Mouse (Mus musculus): ENCODE data around the gene Furin.

Gene Furin

GRCm38 (mm10) chr7:80427730-80428129 lies 22.5 kb upstream of the Furin start:
- no peak for ATAC-seq (ENCODE audit: low TSS enrichment)

GRCm38 (mm10) chr7:80426363-80426762 lies 21.1 kb upstream of the Furin start:
- no peak for ATAC-seq (ENCODE audit: low TSS enrichment)

- no peak for ATAC-seq (ENCODE audit: low TSS enrichment)
Measured at GRCm38 (mm10) chr7:80424722-80425121, 19.5 kb upstream of the Furin start.

GRCm38 (mm10) chr7:80422759-80423480 lies 17.7 kb upstream of the Furin start:
- ATAC-seq (ENCODE audit: low TSS enrichment), result peak; percentile 52; the same call in 1 of the 2 replicates

GRCm38 (mm10) chr7:80421576-80421975 lies 16.3 kb upstream of the Furin start:
- no peak for ATAC-seq (ENCODE audit: low TSS enrichment)

- ATAC-seq (ENCODE audit: low TSS enrichment), result no peak
Measured at GRCm38 (mm10) chr7:80420586-80420985, 15.3 kb upstream of the Furin start.

GRCm38 (mm10) chr7:80419278-80419677 lies 14.0 kb upstream of the Furin start:
- ATAC-seq (ENCODE audit: low TSS enrichment), result no peak

- ATAC-seq (ENCODE audit: low TSS enrichment), result no peak
Measured at GRCm38 (mm10) chr7:80418036-80418435, 12.8 kb upstream of the Furin start.

- no peak for ATAC-seq (ENCODE audit: low TSS enrichment)
Measured at GRCm38 (mm10) chr7:80417601-80418000, 12.4 kb upstream of the Furin start.

GRCm38 (mm10) chr7:80416969-80417368 lies 11.7 kb upstream of the Furin start:
- no peak for ATAC-seq (ENCODE audit: low TSS enrichment)

GRCm38 (mm10) chr7:80414303-80414855 lies 9.1 kb upstream of the Furin start:
- no peak for ATAC-seq (ENCODE audit: low TSS enrichment)

GRCm38 (mm10) chr7:80413512-80414302 lies 8.5 kb upstream of the Furin start:
- ATAC-seq (ENCODE audit: low TSS enrichment), result no peak

GRCm38 (mm10) chr7:80412781-80413180 lies 7.5 kb upstream of the Furin start:
- no peak for ATAC-seq (ENCODE audit: low TSS enrichment)

GRCm38 (mm10) chr7:80412279-80412678 lies 7.0 kb upstream of the Furin start:
- ATAC-seq (ENCODE audit: low TSS enrichment), result peak; percentile 97

GRCm38 (mm10) chr7:80410380-80410779 lies 5.1 kb upstream of the Furin start:
- ATAC-seq (ENCODE audit: low TSS enrichment), result no peak

- ATAC-seq (ENCODE audit: low TSS enrichment), result no peak
Measured at GRCm38 (mm10) chr7:80407712-80408111, 2.5 kb upstream of the Furin start.

- ATAC-seq (ENCODE audit: low TSS enrichment), result no peak
Measured at GRCm38 (mm10) chr7:80406186-80406585, 950 bp upstream of the Furin start.

GRCm38 (mm10) chr7:80404101-80404894 lies 938 bp downstream of the Furin start:
- ATAC-seq (ENCODE audit: low TSS enrichment), result no peak

GRCm38 (mm10) chr7:80403551-80403950 lies 1.7 kb downstream of the Furin start:
- peak; percentile 31; the same call in 1 of the 2 replicates for ATAC-seq (ENCODE audit: low TSS enrichment)

GRCm38 (mm10) chr7:80402651-80403321 lies 2.5 kb downstream of the Furin start:
- ATAC-seq (ENCODE audit: low TSS enrichment), result peak; percentile 18

Data from frontal cortex, adult (tissue).